Mouse (Mus musculus) heart, embryonic 16.5 days (tissue): ENCODE results near the gene Cplx3. TPM values are rescaled to one million over a fixed set of nuclear protein-coding genes. Genes with fewer than 3 reads are reported as not detected.

ENCODE experiments used
- ATAC-seq: fragments of 200-750 bp; cut with Nextera tagmentation; replicated peaks from 2 replicates; pipeline ENCODE4 v1.8.0; 2017; ENCODE audit warnings: moderate number of reproducible peaks; ENCODE audit not compliant: insufficient read depth, low FRiP score; ENCODE audit errors: extremely low read depth
- H3K27ac ChIP-seq: fragments of 300-500 bp; sonication (generic); 2 replicates; pipeline ENCODE4 v1.5.1; 2014; ENCODE audit warnings: mild to moderate bottlenecking, low read length, control low read depth, moderate library complexity
- H3K27me3 ChIP-seq: fragments of 300-500 bp; sonication (generic); 2 replicates; pipeline ENCODE4 v1.6.1; 2014; ENCODE audit warnings: low read length, mixed read lengths; ENCODE audit not compliant: control insufficient read depth, insufficient read depth
- H3K36me3 ChIP-seq: fragments of 300-500 bp; sonication (generic); 2 replicates; pipeline ENCODE4 v1.6.1; 2014; ENCODE audit not compliant: control insufficient read depth, insufficient read depth
- H3K4me1 ChIP-seq: fragments of 300-500 bp; sonication (generic); 2 replicates; pipeline ENCODE4 v1.6.1; 2014; ENCODE audit warnings: low read length, mixed read lengths; ENCODE audit not compliant: control insufficient read depth, insufficient read depth
- H3K4me2 ChIP-seq: fragments of 300-500 bp; sonication (generic); 2 replicates; pipeline ENCODE4 v1.6.1; 2014; ENCODE audit warnings: low read depth, mild to moderate bottlenecking, control low read depth, low read length
- H3K4me3 ChIP-seq: fragments of 300-500 bp; sonication (generic); 2 replicates; pipeline ENCODE4 v1.5.1; 2014; ENCODE audit warnings: mild to moderate bottlenecking, control low read depth, low read length
- H3K9ac ChIP-seq: fragments of 300-500 bp; sonication (generic); 2 replicates; pipeline ENCODE4 v1.6.1; 2014; ENCODE audit warnings: low read length, control low read depth
- H3K9me3 ChIP-seq: fragments of 300-500 bp; sonication (generic); replicated peaks from 2 replicates; pipeline ENCODE4 v1.6.1; 2016; ENCODE audit warnings: low read length; ENCODE audit not compliant: control insufficient read depth
- WGBS: fragments of 180-500 bp; shearing (Covaris S2); extraction: QIAGEN DNeasy Blood & Tissue Kit; methylation state at CpG from one replicate; pipeline ENCODE4 v1.1.7; 2014; 5-methylcytosine and 5-hydroxymethylcytosine counted together
- polyA plus RNA-seq: library from polyadenylated mRNA; unstranded; fragments of >200 nt; fragmentation: Nextera tagmentation; extraction: Ambion mirVana; gene quantifications from 2 replicates; pipeline ENCODE4 v1.2.1, GENCODE M21; 2015

Gene Cplx3
- polyA plus RNA-seq, 1 experiment from 2014 or later: not detected

DNA sequence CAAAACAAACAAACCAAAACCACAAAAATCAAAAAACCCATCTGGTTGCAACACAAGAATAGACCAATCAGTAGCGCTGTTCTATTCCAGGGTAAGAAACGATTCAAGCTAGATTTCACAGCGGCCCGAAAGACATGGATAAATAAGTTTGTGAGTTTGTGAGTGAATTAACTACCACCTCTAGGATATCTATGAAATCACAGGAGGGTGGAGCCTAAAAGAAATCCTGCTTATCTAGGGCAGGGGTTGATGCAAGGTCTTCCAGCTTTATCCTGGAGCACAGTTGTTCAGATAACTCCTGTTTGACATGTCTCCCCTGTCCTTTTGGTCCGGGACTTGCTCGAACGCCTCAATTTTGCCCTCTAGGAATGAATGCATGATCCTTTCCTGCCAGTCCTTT is 45.8 kb downstream of the Cplx3 start:
- peak overlapping the region; percentile 84 for H3K4me2 ChIP-seq
- ATAC-seq: no peak
- H3K27ac ChIP-seq: no peak overlapping the region
- H3K9ac ChIP-seq: peak overlapping the region; percentile 76
- 27% methylated on average over 7 of the region's 7 CpGs for WGBS
- peak overlapping the region; percentile 76 for H3K4me3 ChIP-seq
- no peaks in the 10 kb centered on the region for H3K27me3 ChIP-seq
- H3K4me1 ChIP-seq: peaks cover 28% of the 10 kb centered on the region
- H3K36me3 ChIP-seq: no peaks in the 10 kb centered on the region
- H3K9me3 ChIP-seq: no peaks in the 10 kb centered on the region

DNA sequence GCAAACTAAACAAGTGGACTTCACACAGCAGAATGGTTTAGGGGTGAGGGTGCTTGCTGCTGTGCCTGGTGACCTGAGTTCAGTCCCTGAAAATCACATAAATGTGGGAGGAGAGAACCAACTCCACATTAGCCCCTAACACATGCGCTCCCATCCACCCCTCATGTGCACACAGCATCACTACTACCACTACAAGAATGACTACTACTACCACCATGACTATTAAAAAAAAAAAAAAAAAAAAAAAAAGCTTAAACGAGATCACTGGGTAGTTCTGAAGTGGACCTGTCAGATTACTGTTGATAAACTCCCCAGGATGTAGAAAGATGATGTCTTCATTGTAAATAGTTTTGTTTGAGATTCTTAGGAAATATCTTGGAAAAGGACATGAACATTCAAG is 46.5 kb downstream of the Cplx3 start:
- Histone ChIP-seq H3K27ac (no peak overlapping the region), H3K9me3 (no peaks in the 10 kb centered on the region), H3K9ac (no peak overlapping the region), H3K4me1 (peaks cover 28% of the 10 kb centered on the region), H3K4me3 (no peak overlapping the region), H3K36me3 (no peaks in the 10 kb centered on the region), H3K27me3 (no peaks in the 10 kb centered on the region), H3K4me2 (no peak overlapping the region)
- 61% methylated on average over 2 of the region's 2 CpGs for WGBS
- no peak for ATAC-seq

DNA sequence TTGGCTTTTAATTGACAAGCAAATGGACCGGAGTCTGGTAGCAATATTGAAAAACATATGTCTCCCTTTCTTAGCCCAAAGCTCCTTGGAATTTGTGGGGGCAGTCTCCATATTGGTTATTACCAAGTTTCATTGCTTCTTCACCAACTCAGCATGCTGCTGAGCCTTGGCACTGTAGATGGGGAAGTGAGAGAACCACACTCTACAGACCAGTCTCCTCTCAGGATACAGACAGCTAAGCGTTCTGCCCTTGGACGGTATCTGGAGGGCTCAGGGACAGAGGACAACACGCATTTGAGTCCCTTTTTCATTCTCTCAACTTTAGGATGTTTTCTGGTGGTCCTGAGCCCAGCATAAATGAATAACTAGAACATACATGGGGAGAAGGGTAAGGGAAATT is 47.5 kb downstream of the Cplx3 start:
- WGBS: 83% methylated on average over 4 of the region's 4 CpGs
- H3K9ac ChIP-seq: no peak overlapping the region
- no peaks in the 10 kb centered on the region for H3K9me3 ChIP-seq
- H3K4me3 ChIP-seq: no peak overlapping the region
- H3K27me3 ChIP-seq: no peaks in the 10 kb centered on the region
- H3K36me3 ChIP-seq: no peaks in the 10 kb centered on the region
- no peak for ATAC-seq
- H3K27ac ChIP-seq: no peak overlapping the region
- H3K4me1 ChIP-seq: peaks cover 25% of the 10 kb centered on the region
- no peak overlapping the region for H3K4me2 ChIP-seq

DNA sequence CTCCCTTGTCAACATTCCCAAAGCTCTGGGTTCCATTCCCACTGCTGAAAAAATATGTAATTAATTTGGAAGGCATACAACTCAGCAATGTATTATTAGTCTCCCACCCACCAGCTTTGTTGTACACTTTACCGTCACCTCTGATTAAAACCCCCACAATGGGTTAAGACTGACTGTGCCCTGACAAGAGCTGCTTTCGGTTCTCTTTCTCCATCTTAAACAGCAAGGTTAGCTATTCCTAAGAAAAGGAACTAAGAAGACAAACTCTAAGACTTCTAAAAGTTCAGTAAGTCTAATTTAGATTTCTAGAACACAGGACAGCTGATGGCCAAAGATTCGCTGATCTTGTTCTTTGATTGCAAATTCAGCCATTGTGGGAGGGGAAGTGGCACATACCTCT is 48.9 kb downstream of the Cplx3 start:
- no peaks in the 10 kb centered on the region for H3K36me3 ChIP-seq
- H3K9me3 ChIP-seq: no peaks in the 10 kb centered on the region
- H3K27me3 ChIP-seq: no peaks in the 10 kb centered on the region
- peaks cover 16% of the 10 kb centered on the region for H3K4me1 ChIP-seq
- no peak overlapping the region for H3K4me3 ChIP-seq
- H3K9ac ChIP-seq: no peak overlapping the region
- H3K4me2 ChIP-seq: no peak overlapping the region
- ATAC-seq: no peak
- 83% methylated on average over 3 of the region's 3 CpGs for WGBS
- H3K27ac ChIP-seq: no peak overlapping the region

DNA sequence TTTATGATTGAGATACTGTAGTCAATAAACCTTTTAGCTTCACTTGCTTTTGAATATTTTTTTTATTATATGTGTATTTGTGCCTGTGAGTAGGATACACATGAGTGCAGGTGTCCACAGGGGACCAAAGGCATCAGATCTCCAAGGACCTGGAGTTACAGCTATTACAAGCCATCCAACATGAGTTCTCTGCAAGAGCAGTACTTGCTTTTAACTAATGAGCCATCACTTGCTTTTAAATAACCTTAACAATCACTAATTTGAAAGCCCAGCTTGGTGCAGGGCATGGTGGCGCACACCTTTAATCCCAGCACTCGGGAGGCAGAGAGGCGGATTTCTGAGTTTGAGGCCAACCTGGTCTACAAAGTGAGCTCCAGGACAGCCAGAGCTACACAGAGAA is 51.3 kb downstream of the Cplx3 start:
- Histone ChIP-seq H3K9ac (no peak overlapping the region), H3K4me1 (peaks cover 19% of the 10 kb centered on the region), H3K4me3 (no peak overlapping the region), H3K9me3 (no peaks in the 10 kb centered on the region), H3K36me3 (0 out of 2 replicates have a peak, but pooled peaks cover 2% of the 10 kb centered on the region), H3K4me2 (no peak overlapping the region), H3K27ac (no peak overlapping the region), H3K27me3 (no peaks in the 10 kb centered on the region)
- ATAC-seq: no peak
- WGBS: 58% methylated on average over 3 of the region's 3 CpGs

DNA sequence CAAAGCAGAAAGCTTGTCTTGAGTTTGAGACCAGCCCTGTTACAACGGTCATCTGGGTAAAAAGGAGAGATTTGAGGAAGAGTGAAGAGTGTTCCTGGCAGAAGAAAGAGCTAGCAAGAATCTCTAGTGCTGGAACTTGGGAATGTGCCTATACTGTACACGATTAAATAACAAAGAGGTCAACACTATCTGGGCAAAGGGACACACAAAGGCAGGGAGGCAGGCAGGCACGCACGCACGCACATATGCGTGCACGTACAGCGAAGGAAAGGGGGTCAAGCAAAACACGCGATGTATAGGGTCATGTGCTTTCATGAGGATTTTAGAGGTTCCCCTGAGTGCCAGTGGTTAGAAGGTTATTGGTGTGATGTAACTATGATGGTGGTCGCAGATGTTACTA is 53.0 kb downstream of the Cplx3 start:
- Histone ChIP-seq H3K27me3 (no peaks in the 10 kb centered on the region), H3K4me3 (no peak overlapping the region), H3K4me1 (peaks cover 30% of the 10 kb centered on the region), H3K27ac (no peak overlapping the region), H3K36me3 (peaks cover 9% of the 10 kb centered on the region; the same call in 1 of the 2 replicates), H3K9me3 (no peaks in the 10 kb centered on the region), H3K9ac (no peak overlapping the region; the same call in 1 of the 2 replicates), H3K4me2 (no peak overlapping the region)
- WGBS: 74% methylated on average over 11 of the region's 11 CpGs
- no peak for ATAC-seq

DNA sequence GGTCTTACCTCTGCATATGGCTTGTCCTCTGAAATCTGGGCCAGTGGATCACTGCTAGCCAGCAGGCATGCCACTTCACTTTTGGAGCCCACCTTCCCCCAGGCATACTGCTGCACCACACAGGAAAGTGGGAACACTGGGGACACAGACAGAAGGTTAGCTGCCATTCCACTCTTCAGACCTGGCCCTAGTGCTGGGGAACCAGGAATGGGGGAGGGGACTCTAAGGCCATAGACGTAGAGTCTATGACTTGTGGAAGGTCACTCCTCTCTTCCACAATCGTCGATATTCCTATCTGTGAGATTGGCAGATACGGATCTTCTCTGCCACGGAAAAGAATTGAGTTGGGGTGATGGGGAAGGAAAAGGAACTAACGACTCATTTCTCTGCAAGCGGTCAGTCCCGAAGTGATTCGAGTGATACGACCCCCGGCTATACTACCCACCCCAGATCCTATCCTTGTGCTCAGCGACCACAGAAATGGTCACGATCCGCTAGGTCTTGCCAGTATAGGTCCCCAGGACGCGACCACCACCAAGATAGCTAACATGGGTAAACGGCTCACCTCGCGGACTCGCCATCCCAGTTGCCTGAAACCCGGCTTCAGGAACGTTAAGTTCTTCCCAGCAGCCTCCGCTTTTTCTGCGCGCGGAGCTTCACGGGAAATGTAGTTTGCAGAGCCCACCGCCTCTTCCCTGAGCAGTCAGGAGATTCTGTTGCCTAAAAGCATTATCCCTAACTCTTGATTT is 53.8 kb downstream of the Cplx3 start, which contains the start of gene Mpi:
TSS of gene Mpi (minus strand) at position 625 of the 749 bp plus-strand sequence.
- Histone ChIP-seq H3K9ac (peak within 1 kb of the TSS; percentile 77), H3K36me3 (peaks cover 11% of the 10 kb centered on the region), H3K9me3 (no peaks in the 10 kb centered on the region), H3K4me1 (peaks cover 30% of the 10 kb centered on the region), H3K27me3 (no peaks in the 10 kb centered on the region), H3K27ac (peak within 1 kb of the TSS; percentile 6), H3K4me2 (peak within 1 kb of the TSS; percentile 76), H3K4me3 (peak within 1 kb of the TSS; percentile 76)
- ATAC-seq: no peak; the same call in 1 of the 2 replicates
- WGBS: 2% methylated on average over 28 of the region's 28 CpGs

DNA sequence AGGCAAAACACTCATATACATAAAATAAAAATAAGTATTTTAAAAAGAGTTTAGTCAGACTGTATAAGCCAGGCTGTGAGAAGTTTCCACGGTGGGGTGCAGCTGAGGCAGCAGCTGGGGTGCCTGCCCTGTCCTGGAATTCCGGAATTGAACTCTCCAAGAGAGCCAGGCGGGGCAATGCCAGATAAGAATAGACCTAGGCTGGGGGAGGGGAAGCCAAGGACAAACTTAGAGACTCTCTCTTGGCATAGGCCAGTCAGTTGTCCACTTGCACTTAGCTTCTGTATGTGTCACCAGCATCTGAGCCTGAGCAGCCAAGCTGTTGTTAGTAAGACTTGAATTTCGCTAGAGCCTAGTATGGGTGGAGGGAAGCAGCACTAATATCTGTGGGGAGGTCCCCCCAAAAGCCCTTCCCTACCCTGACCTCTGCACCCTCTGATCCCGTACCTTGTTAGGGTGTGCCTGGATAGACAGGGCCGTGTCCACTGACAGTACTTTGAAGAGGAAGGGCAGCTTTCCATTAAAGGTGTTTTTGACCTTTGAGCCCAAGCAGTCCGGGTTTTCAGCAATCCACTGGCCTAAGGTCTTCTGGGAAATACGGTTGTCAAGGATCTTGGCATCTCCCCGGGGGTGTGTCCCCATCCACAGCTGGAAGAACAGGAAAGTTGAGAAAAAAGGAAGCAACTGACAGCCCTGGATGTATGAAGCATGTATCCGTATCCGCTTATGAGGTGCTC is 55.8 kb downstream of the Cplx3 start:
- Histone ChIP-seq H3K4me1 (peaks cover 30% of the 10 kb centered on the region), H3K9me3 (no peaks in the 10 kb centered on the region), H3K27ac (peak overlapping the region; percentile 80), H3K36me3 (peaks cover 22% of the 10 kb centered on the region), H3K9ac (no peak overlapping the region), H3K4me2 (peak overlapping the region; percentile 26), H3K27me3 (no peaks in the 10 kb centered on the region), H3K4me3 (0 out of 2 replicates have a peak overlapping the region, but pooled peaks have one; percentile 15)
- peak; percentile 89 for ATAC-seq
- WGBS: 52% methylated on average over 11 of the region's 11 CpGs
